Mouse (Mus musculus): Measurements from ENCODE around the gene Appbp2. TPM values are rescaled to one million over a fixed set of nuclear protein-coding genes. Genes with fewer than 3 reads are reported as not detected.

The Appbp2 gene
- polyA plus RNA-seq, 1 experiment from 2014 or later: 46.5 TPM

DNA sequence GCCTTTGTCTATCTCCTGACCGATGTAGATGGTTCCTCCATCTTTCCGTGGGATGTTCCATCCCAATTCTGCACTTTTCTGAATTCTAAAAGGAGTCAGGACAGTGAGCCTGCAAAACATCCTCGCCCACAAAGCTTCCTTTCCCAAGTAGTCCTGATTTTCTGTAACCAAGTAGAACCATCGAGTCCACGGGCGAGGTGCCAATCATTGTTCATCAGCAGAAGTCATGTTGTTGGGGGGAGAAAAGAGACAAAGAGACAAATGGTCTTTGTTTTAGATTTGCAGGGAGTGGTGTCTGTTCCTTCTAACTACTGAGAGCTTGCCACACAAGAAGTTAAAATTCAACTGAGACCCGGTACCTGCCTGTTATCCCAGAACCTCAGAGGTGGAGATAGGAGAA is 18.7 kb upstream of the Appbp2 start:
- Histone ChIP-seq H3K4me1 (replicated peaks) (no peaks in the 10 kb centered on the region), H3K9ac (replicated peaks) (no peak overlapping the region), H3K27me3 (no peaks in the 10 kb centered on the region), H3K9me3 (no peaks in the 10 kb centered on the region), H3K36me3 (no peaks in the 10 kb centered on the region), H3K27ac (no peak overlapping the region), H3K4me2 (replicated peaks) (no peak overlapping the region), H3K4me3 (replicated peaks) (no peak overlapping the region)
- 89% methylated on average over 7 of the region's 7 CpGs for WGBS
- ATAC-seq: no peak

DNA sequence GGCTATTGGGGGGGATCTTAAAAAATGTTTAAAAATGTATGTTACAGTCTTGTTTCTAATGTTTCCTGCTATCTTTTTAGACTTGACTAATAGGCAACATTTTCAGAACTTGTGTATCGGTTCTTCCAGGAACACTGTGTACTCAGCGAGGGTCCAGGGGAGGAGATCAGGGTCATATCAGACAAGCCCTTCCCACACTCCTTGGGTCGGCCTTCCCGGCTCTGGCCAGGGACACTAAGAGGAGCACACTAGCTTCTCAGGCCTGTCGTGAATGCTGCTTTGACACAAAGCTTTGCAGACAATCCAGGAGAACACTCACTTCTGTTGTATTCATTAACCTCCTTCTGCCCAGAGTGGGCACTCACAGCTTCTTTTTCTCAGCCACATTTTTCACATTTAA is 18.1 kb upstream of the Appbp2 start:
- no peak for ATAC-seq
- no peaks in the 10 kb centered on the region for H3K36me3 ChIP-seq
- H3K27me3 ChIP-seq: no peaks in the 10 kb centered on the region
- H3K4me1 ChIP-seq (replicated peaks): no peaks in the 10 kb centered on the region
- H3K9me3 ChIP-seq: no peaks in the 10 kb centered on the region
- H3K4me2 ChIP-seq (replicated peaks): no peak overlapping the region
- WGBS: 83% methylated on average over 5 of the region's 5 CpGs
- no peak overlapping the region for H3K4me3 ChIP-seq (replicated peaks)
- no peak overlapping the region for H3K9ac ChIP-seq (replicated peaks)
- H3K27ac ChIP-seq: no peak overlapping the region

DNA sequence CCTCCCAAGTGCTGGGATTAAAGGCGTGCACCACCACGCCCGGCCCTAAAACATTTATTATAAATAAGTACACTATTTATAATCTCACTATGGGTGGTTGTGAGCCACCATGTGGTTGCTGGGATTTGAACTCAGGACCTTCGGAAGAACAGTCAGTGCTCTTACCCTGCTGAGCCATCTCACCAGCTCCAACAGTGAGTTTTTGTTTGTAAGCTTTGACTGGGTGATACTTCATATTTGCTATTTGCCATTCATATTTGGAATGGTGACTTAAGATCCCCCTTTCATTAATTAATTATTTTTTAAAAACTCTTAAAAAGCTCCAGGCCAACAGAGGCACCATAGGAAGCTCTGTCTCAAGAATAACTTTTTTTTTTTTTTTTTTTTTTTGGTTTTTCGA is 17.0 kb upstream of the Appbp2 start:
- H3K27me3 ChIP-seq: no peaks in the 10 kb centered on the region
- H3K36me3 ChIP-seq: no peaks in the 10 kb centered on the region
- no peak overlapping the region for H3K4me2 ChIP-seq (replicated peaks)
- no peaks in the 10 kb centered on the region for H3K4me1 ChIP-seq (replicated peaks)
- no peak overlapping the region for H3K9ac ChIP-seq (replicated peaks)
- H3K4me3 ChIP-seq (replicated peaks): no peak overlapping the region
- WGBS: 92% methylated on average over 5 of the region's 5 CpGs
- ATAC-seq: no peak
- no peaks in the 10 kb centered on the region for H3K9me3 ChIP-seq
- H3K27ac ChIP-seq: no peak overlapping the region

DNA sequence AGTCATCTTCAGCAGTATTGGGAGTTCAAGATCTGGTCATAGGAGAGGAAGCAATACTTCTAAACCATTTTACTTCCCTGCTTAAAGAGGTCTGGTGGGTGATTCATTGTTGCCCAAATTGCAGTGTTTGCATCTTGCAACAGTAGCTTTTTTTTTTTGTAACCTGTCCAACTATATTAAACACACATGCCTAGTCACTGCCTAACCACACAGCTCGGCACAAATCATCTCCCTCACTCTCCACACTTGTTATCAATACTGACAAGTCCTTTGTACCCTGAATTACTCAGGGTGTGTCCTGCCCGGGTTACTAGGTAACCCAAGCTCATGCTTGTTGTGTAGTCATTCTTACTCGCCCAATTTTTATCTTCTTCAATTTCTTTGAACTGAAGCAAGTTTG is 15.5 kb upstream of the Appbp2 start:
- 67% methylated on average over 3 of the region's 3 CpGs for WGBS
- Histone ChIP-seq H3K36me3 (no peaks in the 10 kb centered on the region), H3K9me3 (no peaks in the 10 kb centered on the region), H3K27ac (no peak overlapping the region), H3K9ac (replicated peaks) (no peak overlapping the region), H3K4me2 (replicated peaks) (no peak overlapping the region), H3K27me3 (no peaks in the 10 kb centered on the region), H3K4me3 (replicated peaks) (no peak overlapping the region), H3K4me1 (replicated peaks) (no peaks in the 10 kb centered on the region)
- ATAC-seq: no peak

DNA sequence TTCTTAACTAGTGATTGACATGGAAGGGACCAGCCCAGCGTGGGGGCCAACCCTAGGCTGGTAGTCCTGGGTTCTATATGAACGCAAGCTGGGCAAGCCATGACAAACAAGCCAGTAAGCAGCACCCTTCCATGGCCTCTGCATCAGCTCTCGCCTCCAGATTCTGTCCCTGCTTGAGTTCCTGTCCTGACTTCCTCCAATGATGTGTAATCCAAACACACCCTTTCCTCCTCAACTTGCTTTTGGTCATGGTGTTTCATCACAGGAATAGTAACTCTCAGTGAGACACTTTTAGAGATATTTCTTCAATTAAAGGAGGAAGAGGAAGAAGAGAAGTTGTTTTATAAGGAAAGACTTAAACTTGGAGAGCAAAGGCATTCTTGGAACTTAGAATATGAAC is 14.4 kb upstream of the Appbp2 start:
- Histone ChIP-seq H3K27me3 (no peaks in the 10 kb centered on the region), H3K27ac (no peak overlapping the region), H3K4me2 (replicated peaks) (no peak overlapping the region), H3K9ac (replicated peaks) (no peak overlapping the region), H3K9me3 (no peaks in the 10 kb centered on the region), H3K36me3 (no peaks in the 10 kb centered on the region), H3K4me1 (replicated peaks) (no peaks in the 10 kb centered on the region), H3K4me3 (replicated peaks) (no peak overlapping the region)
- 90% methylated on average over 3 of the region's 3 CpGs for WGBS
- no peak for ATAC-seq

DNA sequence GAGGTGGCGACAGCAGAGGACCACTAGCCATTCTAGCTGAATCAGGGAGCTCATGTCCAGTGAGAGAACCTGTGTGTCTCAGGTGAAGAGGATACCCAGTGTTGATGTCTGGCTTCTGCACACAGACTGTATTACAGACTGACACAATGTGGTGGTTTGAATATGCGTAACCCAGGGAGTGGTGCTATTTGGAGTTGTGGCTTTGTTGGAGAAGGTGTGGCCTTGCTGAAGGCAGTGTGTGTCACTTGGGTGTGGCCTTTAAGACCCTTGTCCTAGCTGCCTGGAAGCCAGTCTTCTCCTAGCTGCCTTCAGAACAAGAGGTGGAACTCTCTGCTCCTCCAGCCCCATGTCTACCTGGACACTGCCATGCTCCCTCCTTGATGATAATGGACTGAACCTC is 13.2 kb upstream of the Appbp2 start:
- Histone ChIP-seq H3K36me3 (no peaks in the 10 kb centered on the region), H3K27me3 (no peaks in the 10 kb centered on the region), H3K4me1 (replicated peaks) (no peaks in the 10 kb centered on the region), H3K27ac (no peak overlapping the region), H3K9me3 (no peaks in the 10 kb centered on the region), H3K4me3 (replicated peaks) (no peak overlapping the region), H3K4me2 (replicated peaks) (no peak overlapping the region), H3K9ac (replicated peaks) (no peak overlapping the region)
- WGBS: 95% methylated on average over 2 of the region's 2 CpGs
- no peak for ATAC-seq

DNA sequence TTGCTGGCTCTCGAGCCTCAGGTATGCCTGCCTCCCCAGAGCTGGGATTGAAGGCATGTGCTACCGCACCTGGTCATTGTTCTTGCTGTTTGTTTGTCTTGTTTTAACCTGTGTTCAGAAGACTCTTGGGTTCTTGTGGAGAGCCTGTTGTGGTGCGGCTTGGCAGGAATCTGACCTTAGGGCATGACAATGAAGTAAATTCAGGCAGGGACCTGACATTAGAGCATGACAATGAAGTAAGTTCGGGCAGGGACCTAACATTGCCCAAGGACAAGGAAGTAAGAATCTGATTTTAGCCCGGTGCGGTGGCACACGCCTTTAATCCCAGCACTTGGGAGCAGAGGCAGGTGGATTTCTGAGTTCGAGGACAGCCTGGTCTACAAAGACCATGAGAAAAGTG is 6.3 kb upstream of the Appbp2 start:
- Histone ChIP-seq H3K4me2 (replicated peaks) (no peak overlapping the region), H3K27ac (no peak overlapping the region), H3K9ac (replicated peaks) (no peak overlapping the region), H3K27me3 (no peaks in the 10 kb centered on the region), H3K4me1 (replicated peaks) (no peaks in the 10 kb centered on the region), H3K36me3 (no peaks in the 10 kb centered on the region), H3K9me3 (no peaks in the 10 kb centered on the region), H3K4me3 (replicated peaks) (no peak overlapping the region)
- no peak for ATAC-seq
- WGBS: 92% methylated on average over 8 of the region's 8 CpGs

DNA sequence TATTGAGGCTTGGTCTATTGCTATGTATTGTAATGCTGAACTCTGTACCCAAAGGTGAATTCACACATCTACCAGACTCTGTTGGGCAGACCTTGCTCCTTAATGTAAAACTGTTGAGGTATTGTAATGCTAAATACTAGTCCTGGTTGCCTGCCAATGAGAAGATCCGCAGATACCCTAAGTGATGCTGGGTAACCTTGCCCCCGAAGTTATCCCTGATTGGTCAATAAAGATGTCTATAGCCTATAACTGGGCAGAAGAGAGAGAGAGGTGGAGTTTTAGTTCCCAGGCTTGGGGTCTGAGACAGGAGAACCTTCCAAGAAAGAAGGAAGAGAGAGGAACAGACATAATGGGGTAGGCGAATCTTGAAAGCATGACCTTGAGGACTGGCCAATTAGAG is 5.3 kb upstream of the Appbp2 start:
- Histone ChIP-seq H3K4me2 (replicated peaks) (no peak overlapping the region), H3K27me3 (no peaks in the 10 kb centered on the region), H3K9me3 (no peaks in the 10 kb centered on the region), H3K9ac (replicated peaks) (no peak overlapping the region), H3K27ac (no peak overlapping the region), H3K4me3 (replicated peaks) (no peak overlapping the region), H3K4me1 (replicated peaks) (peaks cover 5% of the 10 kb centered on the region), H3K36me3 (no peaks in the 10 kb centered on the region)
- 90% methylated on average over 3 of the region's 3 CpGs for WGBS
- no peak for ATAC-seq

DNA sequence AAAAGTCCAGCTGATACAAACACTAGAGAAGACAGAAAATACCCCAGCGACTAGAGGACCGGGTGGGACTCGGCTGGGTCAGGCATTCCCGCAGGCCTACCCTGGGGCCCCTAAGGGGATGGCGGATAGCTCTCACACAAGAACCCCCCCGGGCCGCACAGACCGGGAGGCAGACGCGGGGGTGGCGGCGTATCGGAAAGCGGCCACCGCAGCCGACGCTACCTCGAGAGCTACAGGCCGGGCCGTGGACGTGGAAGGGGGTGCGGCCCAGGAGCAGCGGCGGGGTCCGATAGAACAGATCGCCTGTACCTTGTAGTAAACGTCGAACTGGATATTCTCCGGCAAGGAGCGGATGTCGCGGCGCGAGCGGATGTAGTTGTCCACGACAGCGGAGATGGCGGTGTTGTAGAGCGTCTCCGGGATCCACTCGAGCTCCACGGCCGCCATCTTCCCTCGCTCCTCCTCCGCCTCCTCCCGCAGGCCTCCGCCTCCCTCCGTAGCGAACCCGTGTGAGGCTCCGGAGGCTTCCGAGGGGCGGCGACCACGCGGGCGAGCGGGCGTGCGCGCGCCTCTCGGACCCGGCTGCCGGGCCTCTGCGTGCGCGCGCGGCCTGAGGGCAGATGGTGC is 454 bp downstream of the Appbp2 start:
- Histone ChIP-seq H3K36me3 (no peaks in the 10 kb centered on the region), H3K27me3 (no peaks in the 10 kb centered on the region), H3K4me1 (replicated peaks) (peaks cover 22% of the 10 kb centered on the region), H3K27ac (peak overlapping the region; percentile 99), H3K4me2 (replicated peaks) (peak overlapping the region; percentile 97), H3K4me3 (replicated peaks) (peak overlapping the region; percentile 91), H3K9me3 (no peaks in the 10 kb centered on the region), H3K9ac (replicated peaks) (peak overlapping the region; percentile 93)
- ATAC-seq: peak; percentile 96
- WGBS: under 1% methylated on average over 70 of the region's 70 CpGs

DNA sequence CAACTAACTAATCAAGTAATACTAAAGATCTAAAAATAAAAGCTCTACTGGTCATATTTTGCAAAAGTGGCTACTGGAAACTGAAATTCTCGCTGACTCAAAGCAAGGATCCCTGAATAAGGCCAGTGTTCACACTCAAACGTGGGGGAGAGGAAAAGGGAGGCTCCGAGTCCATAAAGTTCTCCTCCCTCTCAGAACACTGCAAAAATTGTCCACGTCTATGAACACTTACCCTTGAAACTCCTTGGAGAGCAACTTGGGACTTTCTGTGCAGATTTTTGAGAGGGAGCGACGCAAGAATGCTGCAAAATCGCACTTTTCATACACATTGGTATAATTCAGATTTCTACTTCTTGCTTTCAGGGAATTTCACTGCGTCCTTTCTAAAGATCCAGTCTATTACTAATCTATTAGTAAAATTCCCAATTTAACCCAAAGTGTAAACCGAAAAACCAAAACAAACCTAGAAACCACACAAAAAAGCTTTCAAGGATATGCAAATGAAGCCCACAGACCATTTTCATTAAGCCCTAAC is 1.2 kb downstream of the Appbp2 start:
- ATAC-seq: no peak
- Histone ChIP-seq H3K9me3 (no peaks in the 10 kb centered on the region), H3K4me1 (replicated peaks) (peaks cover 22% of the 10 kb centered on the region), H3K36me3 (no peaks in the 10 kb centered on the region), H3K27me3 (no peaks in the 10 kb centered on the region), H3K9ac (replicated peaks) (peak overlapping the region; percentile 93), H3K4me3 (replicated peaks) (peak overlapping the region; percentile 91), H3K27ac (peak overlapping the region; percentile 99; the same call in 1 of the 2 replicates), H3K4me2 (replicated peaks) (peak overlapping the region; percentile 97)
- WGBS: 13% methylated on average over 9 of the region's 9 CpGs

DNA sequence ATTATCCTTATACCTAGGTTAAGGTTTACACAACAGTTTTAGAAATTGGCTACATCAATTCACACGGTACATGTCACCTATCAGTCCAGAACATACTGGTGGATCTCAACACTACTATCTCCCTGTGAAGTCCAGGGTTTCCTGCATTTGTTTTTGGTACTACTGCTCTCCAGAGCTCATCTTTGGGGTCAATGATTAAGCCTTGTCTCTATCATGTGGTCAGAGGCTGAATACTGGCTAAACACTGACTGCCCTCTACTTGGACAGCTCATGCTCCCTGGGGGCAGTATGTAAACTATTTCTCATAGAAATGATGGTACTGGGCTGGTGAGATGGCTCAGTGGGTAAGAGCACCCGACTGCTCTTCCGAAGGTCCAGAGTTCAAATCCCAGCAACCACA is 11.7 kb downstream of the Appbp2 start:
- peaks cover 5% of the 10 kb centered on the region; the same call in 1 of the 2 replicates for H3K9me3 ChIP-seq
- no peaks in the 10 kb centered on the region for H3K27me3 ChIP-seq
- no peak overlapping the region for H3K4me2 ChIP-seq (replicated peaks)
- no peak overlapping the region for H3K9ac ChIP-seq (replicated peaks)
- H3K27ac ChIP-seq: no peak overlapping the region
- whole genome bisulfite sequencing: 100% methylated on average over 3 of the region's 3 CpGs
- peaks cover 15% of the 10 kb centered on the region for H3K36me3 ChIP-seq
- no peaks in the 10 kb centered on the region for H3K4me1 ChIP-seq (replicated peaks)
- ATAC-seq: no peak
- H3K4me3 ChIP-seq (replicated peaks): no peak overlapping the region

DNA sequence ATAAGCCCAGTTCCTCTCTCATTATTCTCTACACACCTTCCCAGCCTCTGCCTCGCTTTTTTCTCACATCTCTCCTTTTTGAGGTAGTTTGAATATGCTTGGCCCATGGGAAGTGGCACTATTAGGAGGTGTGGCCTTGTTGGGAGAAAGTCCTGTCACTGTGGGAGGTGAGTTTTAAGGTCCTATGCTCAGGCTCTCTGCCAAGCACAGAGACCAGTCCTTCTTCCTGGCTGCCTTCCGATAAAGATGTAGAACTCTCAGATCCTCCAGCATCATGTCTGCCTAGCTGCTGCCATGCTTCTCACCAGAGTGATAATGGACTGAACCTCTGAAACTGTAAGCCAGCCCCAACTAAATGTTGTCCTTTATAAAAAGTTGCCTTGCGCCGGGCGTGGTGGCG is 12.4 kb downstream of the Appbp2 start:
- WGBS: 97% methylated on average over 6 of the region's 6 CpGs
- H3K9ac ChIP-seq (replicated peaks): no peak overlapping the region
- ATAC-seq: no peak
- H3K4me3 ChIP-seq (replicated peaks): no peak overlapping the region
- no peak overlapping the region for H3K4me2 ChIP-seq (replicated peaks)
- no peaks in the 10 kb centered on the region for H3K4me1 ChIP-seq (replicated peaks)
- peaks cover 5% of the 10 kb centered on the region; the same call in 1 of the 2 replicates for H3K9me3 ChIP-seq
- peaks cover 15% of the 10 kb centered on the region for H3K36me3 ChIP-seq
- H3K27me3 ChIP-seq: no peaks in the 10 kb centered on the region
- H3K27ac ChIP-seq: no peak overlapping the region

DNA sequence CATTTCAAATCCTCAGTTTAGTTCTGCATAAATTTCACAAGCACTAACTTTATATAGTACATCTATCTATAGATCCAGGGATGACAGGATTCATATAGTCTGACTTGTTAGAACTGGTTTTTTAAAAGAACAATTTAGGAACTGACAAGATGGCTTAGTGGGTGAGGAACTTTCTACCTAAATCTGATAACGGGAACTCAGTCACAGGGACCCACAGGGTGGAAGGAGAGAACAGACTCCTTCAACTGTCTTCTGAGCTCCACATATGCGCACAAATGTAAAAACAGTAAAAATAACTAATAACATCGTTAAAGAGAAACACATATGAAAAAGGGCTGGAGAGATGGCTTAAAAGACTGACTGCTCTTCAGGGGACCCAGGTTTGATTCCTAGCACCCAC is 15.9 kb downstream of the Appbp2 start:
- Histone ChIP-seq H3K27me3 (no peaks in the 10 kb centered on the region), H3K4me3 (replicated peaks) (no peak overlapping the region), H3K9ac (replicated peaks) (no peak overlapping the region), H3K9me3 (no peaks in the 10 kb centered on the region), H3K36me3 (peaks cover 19% of the 10 kb centered on the region), H3K4me1 (replicated peaks) (no peaks in the 10 kb centered on the region), H3K4me2 (replicated peaks) (no peak overlapping the region), H3K27ac (no peak overlapping the region)
- WGBS: 97% methylated on average over 3 of the region's 3 CpGs
- ATAC-seq: no peak
